Mouse (Mus musculus): ENCODE results near the gene Olfr420.

Gene Olfr420

DNA sequence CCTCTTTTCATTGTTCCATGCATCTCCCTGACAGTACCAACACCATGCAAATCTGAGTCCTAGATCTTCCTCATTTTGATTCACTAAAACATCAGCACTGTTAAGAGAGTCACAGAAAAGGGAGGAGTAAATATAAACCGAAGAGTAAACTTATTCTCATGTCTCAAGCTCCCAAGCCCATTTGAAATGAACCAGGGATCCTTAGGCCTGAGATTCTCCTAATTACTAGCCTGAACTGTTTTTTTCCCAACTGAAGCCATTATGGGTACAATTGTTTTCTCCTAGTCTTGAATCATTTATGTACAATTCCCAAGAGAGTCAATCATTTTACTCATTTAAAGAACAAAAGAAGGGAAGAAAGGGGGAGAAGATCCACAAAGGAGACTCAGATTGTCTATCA, at the start of gene Olfr420:
Gene Olfr420 (plus strand): TSS at position 301 of the 400 bp plus-strand sequence.
- DNase-seq, result no peak

DNA sequence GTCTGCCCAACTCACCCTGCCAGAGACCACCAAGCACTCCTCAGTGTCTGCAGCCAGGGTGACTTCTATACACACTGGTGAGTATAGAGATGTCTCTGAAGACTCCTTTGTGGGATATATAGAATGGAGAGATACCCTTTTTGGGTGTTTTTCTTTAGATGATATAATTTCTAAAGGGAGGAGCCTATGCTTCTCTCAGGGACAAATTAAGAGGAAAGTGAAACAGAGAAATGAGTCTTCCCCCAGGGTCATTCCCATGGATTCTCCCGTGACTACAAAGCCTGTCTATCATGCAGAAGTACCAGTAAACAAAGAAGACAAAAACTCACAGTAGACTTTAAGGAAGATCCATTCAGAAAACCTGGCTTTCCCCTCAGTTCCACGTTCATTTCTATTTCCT, 34.4 kb upstream of the Olfr420 start, which contains the start of gene Olfr231:
Gene Olfr231 (minus strand): TSS at position 101 of the 400 bp plus-strand sequence.
- DNase-seq, result no peak

GRCm38 (mm10) chr1:174131217-174131616, 24.2 kb upstream of the Olfr420 start, which contains the start of gene Olfr424:
Olfr424 (plus strand) TSS chr1:174131517.
- DNase-seq, result no peak

DNA sequence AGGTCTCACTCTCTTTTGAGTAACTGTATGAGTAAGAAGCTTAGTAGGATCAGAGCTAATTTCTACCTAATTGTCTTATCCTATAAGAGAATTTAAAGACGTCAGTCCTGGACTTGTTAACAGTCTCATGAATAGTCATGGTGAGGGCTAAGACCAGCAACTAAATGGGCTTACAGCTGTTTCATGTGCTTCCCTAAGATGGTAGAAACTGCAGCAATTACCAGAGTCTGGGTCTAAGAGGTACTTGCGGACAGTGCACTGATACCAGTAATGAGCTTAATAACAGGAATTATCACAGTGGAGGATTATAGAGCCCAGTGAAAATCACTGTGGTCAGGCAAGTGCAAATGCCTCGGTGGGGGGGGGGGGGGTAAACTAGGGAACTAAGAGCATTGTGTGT, 23.4 kb upstream of the Olfr420 start:
- no peak for DNase-seq

DNA sequence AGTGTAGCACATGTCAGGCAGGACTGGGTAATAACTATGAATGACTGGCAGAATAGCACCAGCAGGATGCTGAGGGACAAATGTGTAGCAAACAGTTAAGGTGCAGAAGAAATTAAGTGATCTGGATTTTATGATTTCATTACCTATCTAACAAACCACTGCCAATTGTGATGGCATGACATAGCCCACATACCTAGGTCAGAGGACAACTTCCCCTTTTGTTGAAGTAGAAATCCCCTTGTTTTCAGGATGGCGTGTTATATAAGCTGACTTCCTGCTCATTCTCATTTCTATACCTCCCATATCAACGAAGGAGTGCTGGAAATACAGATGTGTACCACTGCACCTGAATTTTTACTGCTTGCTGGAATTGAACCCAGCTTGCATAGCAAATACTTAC, 14.0 kb upstream of the Olfr420 start:
- DNase-seq, result no peak

GRCm38 (mm10) chr1:174146696-174147095, 8.7 kb upstream of the Olfr420 start:
- DNase-seq, result no peak

GRCm38 (mm10) chr1:174149289-174149688, 6.1 kb upstream of the Olfr420 start:
- no peak for DNase-seq

- DNase-seq, result no peak
Observed at GRCm38 (mm10) chr1:174157622-174158021, 2.2 kb downstream of the Olfr420 start.

DNA sequence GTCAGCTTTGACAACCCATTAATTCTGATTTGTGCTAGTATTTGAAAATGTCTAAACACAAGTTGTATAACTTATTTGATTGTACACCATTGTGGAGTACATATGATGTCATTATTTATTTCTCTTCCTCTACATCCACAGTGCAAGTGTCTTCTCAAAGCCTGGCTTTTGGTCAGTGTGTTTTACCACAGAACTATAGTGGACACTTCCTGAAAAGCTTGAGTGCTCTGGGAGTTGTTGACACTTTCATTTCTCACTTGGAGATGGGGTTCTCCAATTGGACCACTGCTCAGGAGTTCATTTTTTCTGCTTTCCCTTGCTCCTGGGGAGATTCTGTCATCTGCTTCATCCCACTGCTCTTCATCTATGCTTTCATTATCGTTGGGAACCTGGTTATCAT, 3.1 kb downstream of the Olfr420 start:
- DNase-seq, result no peak

DNA sequence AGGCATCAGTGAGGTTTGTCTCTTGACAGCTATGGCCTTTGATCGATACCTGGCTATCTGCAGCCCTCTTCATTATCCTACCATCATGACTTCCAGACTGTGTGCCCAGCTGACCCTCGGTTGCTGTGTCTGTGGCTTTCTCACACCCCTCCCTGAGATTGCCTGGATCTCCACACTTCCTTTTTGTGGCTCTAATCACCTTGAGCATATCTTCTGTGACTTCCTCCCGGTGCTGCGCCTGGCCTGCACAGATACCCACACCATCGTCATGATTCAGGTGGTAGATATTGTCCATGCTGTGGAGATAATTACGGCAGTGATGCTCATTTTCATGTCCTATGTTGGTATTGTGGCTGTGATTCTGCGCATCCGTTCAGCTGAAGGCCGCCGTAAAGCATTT, 3.7 kb downstream of the Olfr420 start:
- no peak for DNase-seq

DNA sequence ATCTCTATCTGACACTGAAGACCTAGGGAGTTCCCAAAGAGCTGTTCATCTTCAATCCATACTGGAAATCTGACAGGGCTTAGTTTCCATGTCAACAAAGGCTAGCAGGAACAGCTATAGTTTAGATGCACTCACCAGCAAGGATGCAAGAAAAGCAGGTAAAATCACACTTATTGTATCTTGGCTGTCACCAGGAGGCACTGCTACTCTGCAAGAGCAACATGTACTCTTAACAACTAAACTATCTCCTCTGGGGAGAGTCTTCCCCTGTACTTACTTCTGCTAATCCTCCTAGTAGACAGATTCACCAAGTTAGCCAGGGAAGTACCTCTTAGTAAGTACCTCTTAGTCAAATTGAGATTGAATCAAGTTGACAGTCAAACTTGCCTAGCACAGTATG, 13.6 kb downstream of the Olfr420 start:
- DNase-seq, result no peak

- DNase-seq, result no peak
Observed at GRCm38 (mm10) chr1:174170706-174171501, 15.5 kb downstream of the Olfr420 start.

DNA sequence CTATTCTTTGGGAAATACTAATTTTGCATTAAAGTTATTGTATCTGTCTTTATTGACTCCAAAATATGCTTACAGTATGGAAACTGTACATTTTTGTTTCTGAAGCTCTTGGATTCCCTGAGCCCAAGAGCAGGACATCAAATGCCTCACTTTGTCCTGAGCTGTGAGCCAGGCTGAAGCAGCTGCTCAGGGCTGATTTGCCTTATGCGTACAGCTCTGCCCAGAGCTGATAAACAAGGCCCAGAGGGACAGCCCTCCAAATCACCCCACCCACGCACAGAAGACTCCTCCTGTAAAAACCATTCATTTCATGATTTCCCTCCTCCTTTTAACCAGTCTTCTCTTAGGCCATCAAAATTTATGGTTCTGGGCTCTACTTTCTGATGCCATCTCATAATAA, 16.1 kb downstream of the Olfr420 start:
- no peak for DNase-seq

GRCm38 (mm10) chr1:174172605-174173004, 17.2 kb downstream of the Olfr420 start, which contains the start of gene Spta1:
Spta1 (plus strand) TSS chr1:174172776.
- no peak for DNase-seq

DNA sequence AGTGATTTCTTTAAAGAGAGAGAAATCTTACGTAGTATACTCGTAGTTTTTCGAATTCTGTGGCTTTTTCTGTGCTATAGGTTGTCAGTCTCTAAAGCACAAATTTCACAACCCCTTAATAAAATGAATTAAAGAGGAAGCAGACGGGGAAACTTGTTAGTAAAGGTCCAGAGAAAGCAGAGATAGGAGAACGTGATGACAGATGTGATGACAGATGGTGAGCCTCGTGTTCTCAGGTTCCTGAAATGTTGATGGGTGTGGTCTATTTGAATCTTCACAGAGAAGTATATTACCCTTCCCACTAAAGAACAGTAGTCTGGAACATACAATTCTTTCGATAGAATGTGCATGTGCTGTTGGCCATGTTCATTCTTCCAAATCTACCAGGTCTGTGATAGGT, 49.3 kb downstream of the Olfr420 start:
- DNase-seq, result no peak

Data from kidney, adult 9 months (tissue).